Mouse (Mus musculus): ENCODE measurements at regions not wholly inside any gene's neighbourhood (a gene's known extent, or its start where the extent isn't known, plus 50 kb on each side); places are given as distances from the start of the nearest gene placed in this dataset.

DNA sequence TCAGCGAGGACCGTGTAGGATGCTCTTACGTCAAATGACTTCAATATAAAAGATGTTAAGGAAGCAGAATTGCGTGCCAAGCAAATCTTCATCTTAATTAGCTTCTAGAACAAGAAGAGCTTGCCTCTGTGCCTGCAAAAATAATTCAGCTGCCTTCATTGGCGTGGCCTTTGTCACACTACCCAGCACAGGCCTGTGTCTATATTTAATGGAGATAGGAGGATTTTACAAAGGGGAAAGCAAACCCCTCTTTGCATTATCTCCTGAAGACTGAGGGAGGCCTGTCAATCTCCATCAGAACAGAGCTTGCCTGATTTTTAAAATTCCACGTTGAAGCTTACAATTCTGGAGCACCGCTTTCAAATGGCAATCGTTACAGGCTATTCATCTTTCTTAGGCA is 71.3 kb upstream of the Cyyr1 start:
- TF ChIP-seq CTCF (IDR thresholded peaks at IDR 0.05; ENCODE audit: borderline replicate concordance, insufficient read depth, low read depth, low read length) (no peak), POLR2A (IDR thresholded peaks at IDR 0.05; ENCODE audit: borderline replicate concordance, insufficient read depth, low read length) (no peak)

Measured in cerebellum, adult 2 months (tissue).